Mouse (Mus musculus): ENCODE measurements at regions not wholly inside any gene's neighbourhood (a gene's known extent, or its start where the extent isn't known, plus 50 kb on each side); places are given as distances from the start of the nearest gene placed in this dataset.

DNA sequence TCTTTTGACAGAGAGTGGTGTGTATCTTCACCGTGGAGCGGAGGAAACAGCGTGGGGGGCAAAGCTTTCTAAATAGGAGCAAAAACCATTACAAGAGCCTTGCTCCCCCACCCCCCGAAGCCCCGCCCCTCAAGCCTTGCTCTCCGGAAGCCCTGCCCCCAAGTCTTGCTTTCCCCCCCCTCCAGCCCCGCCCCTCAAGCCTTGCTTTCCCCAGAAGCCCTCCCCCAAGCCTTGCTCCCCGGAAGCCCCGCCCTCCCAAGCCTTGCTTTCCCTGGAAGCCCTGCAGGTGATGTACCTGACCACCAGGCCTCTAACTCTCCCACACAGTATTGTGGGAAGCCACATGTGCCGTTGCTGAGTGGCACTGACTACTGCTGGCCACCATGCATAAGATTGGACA is 214.8 kb upstream of the A430005L14Rik start:
- TF ChIP-seq CTCF (IDR thresholded peaks at IDR 0.05) (no peak), EP300 (IDR thresholded peaks at IDR 0.05; ENCODE audit: insufficient read depth, low read depth, low read length) (no peak), POLR2A (IDR thresholded peaks at IDR 0.05; ENCODE audit: insufficient read depth, low read depth, low read length) (no peak)
